Mouse (Mus musculus) liver, embryonic 14.5 days (tissue): ENCODE results near the gene Camk1g. TPM values are rescaled to one million over a fixed set of nuclear protein-coding genes. Genes with fewer than 3 reads are reported as not detected.

Experiments used
- ATAC-seq: fragments of 200-750 bp; cut with Nextera tagmentation; 2 replicates; pipeline ENCODE4 v1.8.0; 2017; ENCODE audit warnings: moderate number of reproducible peaks, mild to moderate bottlenecking, moderate library complexity; ENCODE audit not compliant: insufficient read depth
- DNase-seq, 3 experiments: peaks; one replicate each; pipeline ENCODE4 v3.0.0-alpha.2; 2012 to 2013; ENCODE audit warnings: low read depth in 3 of 3, low spot score in 3 of 3
- H3K27ac ChIP-seq: fragments of 300-500 bp; sonication (generic); 2 replicates; pipeline ENCODE4 v1.5.1; 2014; ENCODE audit warnings: moderate library complexity, mild to moderate bottlenecking, control low read depth, inconsistent platforms
- H3K27me3 ChIP-seq: fragments of 300-500 bp; sonication (generic); 2 replicates; pipeline ENCODE4 v1.6.1; 2014; ENCODE audit warnings: mild to moderate bottlenecking, low read length, moderate library complexity; ENCODE audit not compliant: control insufficient read depth, insufficient read depth
- H3K36me3 ChIP-seq: fragments of 300-500 bp; sonication (generic); replicated peaks from 2 replicates; pipeline ENCODE4 v1.6.1; 2014; ENCODE audit warnings: low read depth; ENCODE audit not compliant: control insufficient read depth, insufficient read depth
- H3K4me1 ChIP-seq, 2 experiments: fragments of 200-500 bp in 1 of 2; fragments of 300-500 bp in 1 of 2; sonication (generic) in 1 of 2; replicated peaks; 2 replicates each; pipeline ENCODE4 v1.6.1; 2012 to 2014; ENCODE audit warnings: antibody characterized with exemption in 1 of 2, inconsistent platforms in 1 of 2, low read length in 1 of 2; ENCODE audit not compliant: control insufficient read depth in 2 of 2, insufficient read depth in 2 of 2
- H3K4me2 ChIP-seq: fragments of 300-500 bp; sonication (generic); 2 replicates; pipeline ENCODE4 v1.6.1; 2014; ENCODE audit warnings: low read depth, mild to moderate bottlenecking, control low read depth, moderate library complexity
- H3K4me3 ChIP-seq, 2 experiments: fragments of 200-500 bp in 1 of 2; fragments of 300-500 bp in 1 of 2; sonication (generic) in 1 of 2; 2 replicates each; pipeline ENCODE4 v1.5.1; 2012 to 2014; ENCODE audit warnings: low read depth in 2 of 2, low read length in 2 of 2, mild to moderate bottlenecking in 2 of 2, control low read depth in 1 of 2, inconsistent platforms in 1 of 2, moderate library complexity in 1 of 2; ENCODE audit not compliant: insufficient read depth in 1 of 2
- H3K9ac ChIP-seq: fragments of 300-500 bp; sonication (generic); replicated peaks from 2 replicates; pipeline ENCODE4 v1.6.1; 2014; ENCODE audit warnings: mild to moderate bottlenecking, control low read depth, moderate library complexity
- H3K9me3 ChIP-seq: fragments of 300-500 bp; sonication (generic); 2 replicates; pipeline ENCODE4 v1.6.1; 2016; ENCODE audit warnings: low read length, mixed read lengths; ENCODE audit not compliant: control insufficient read depth
- CTCF ChIP-seq: IDR thresholded peaks from 2 replicates; pipeline ENCODE4 v1.5.1; 2016; ENCODE audit warnings: antibody characterized with exemption, low read depth, control low read depth
- EP300 ChIP-seq: IDR thresholded peaks from 2 replicates; pipeline ENCODE4 v1.6.1; 2016; ENCODE audit warnings: antibody characterized with exemption, low read depth
- WGBS: fragments of 180-500 bp; shearing (Covaris S2); extraction: QIAGEN DNeasy Blood & Tissue Kit; methylation state at CpG from one replicate; pipeline ENCODE4 v1.1.7; 2014; ENCODE audit not compliant: insufficient replicate concordance; 5-methylcytosine and 5-hydroxymethylcytosine counted together
- polyA plus RNA-seq, 2 experiments: library from polyadenylated mRNA; depleted of rRNA in 1 of 2; stranded (reverse) in 1 of 2; unstranded in 1 of 2; fragments of >200 nt; fragmentation: Nextera tagmentation in 1 of 2; extraction: Ambion mirVana in 1 of 2; gene quantifications; 2 replicates each; pipeline versions ENCODE4 v1.2.1 to v1.2.3; 2012 to 2014

Camk1g gene
- polyA plus RNA-seq, 2 experiments = 0.15 to 0.23 TPM

DNA sequence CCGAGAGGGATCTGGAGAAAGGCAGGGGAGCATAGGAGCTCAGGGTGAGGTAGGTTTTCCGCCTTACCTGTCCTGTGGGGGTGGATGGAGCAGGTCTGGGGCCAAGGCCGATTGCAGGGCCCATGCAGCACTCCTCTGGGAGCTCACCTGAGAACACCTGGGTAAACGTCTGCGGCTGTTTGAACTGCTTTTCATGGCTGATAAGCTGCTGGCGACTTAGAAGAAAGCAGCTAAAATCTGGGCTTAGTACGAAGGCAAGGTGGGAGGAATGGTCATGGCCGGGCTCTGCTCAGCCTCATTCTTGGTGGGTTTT is 68.0 kb downstream of the Camk1g start:
- Histone ChIP-seq H3K36me3 (no peaks in the 10 kb centered on the region), H3K27ac (no peak overlapping the region), H3K4me3 (no peak overlapping the region), H3K9me3 (no peaks in the 10 kb centered on the region), H3K4me2 (no peak overlapping the region), H3K27me3 (no peaks in the 10 kb centered on the region), H3K4me1 (no peaks in the 10 kb centered on the region), H3K9ac (no peak overlapping the region)
- WGBS = 44% methylated on average over 8 of the region's 8 CpGs
- TF ChIP-seq EP300 = no peak
- TF ChIP-seq CTCF = no peak
- no peak for DNase-seq
- peak; percentile 14; the same call in 1 of the 2 replicates for ATAC-seq

DNA sequence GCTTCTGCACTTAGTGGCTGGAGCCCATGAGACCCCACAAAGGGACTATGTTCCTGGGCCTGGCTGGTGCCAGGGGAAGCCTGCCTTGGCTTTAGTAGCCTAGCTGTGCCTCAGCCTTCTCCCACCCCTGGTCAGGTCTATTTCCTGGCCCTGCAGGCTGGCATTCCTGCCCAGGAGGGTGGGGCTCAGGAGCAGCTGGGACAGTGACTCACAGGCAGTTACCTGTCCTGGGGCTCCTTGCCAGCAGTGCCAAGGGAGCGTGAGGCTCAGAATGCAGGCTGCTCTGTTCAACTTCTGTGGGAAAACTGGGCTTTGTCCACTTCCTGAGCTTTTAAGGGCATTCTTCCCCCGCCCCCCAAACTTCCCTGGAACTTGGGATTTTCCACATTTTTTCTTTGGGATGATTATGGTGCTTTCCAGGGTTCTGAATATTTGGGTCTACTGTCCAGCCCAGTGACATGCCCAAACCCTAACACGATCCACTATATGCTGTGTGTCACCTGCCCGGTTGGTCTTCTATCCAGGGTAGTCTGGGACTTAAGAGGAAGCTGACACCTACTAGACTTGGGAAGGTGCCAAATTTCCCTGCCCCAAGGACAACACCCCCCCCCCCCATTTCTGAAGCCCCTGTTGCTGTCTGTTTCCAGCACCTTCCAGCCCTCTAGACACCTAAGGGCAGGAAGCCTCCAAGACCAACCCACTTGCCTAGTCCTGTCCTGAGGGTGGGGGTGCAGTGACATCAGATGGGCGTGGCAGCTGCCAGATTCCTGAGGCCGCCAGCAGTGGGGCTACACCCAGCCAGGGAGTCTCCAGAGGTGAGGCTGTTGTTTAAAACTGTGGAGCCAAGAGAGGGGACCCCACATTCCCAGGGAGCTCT is 68.6 kb downstream of the Camk1g start:
- H3K36me3 ChIP-seq = no peaks in the 10 kb centered on the region
- ATAC-seq = no peak
- 41% methylated on average over 6 of the region's 6 CpGs for WGBS
- no peaks in the 10 kb centered on the region for H3K9me3 ChIP-seq
- no peak overlapping the region for H3K4me3 ChIP-seq
- no peak overlapping the region for H3K4me2 ChIP-seq
- no peaks in the 10 kb centered on the region for H3K4me1 ChIP-seq
- no peaks in the 10 kb centered on the region for H3K27me3 ChIP-seq
- no peak for DNase-seq
- TF ChIP-seq CTCF = no peak
- no peak for TF ChIP-seq EP300
- H3K27ac ChIP-seq = no peak overlapping the region
- H3K9ac ChIP-seq = no peak overlapping the region

DNA sequence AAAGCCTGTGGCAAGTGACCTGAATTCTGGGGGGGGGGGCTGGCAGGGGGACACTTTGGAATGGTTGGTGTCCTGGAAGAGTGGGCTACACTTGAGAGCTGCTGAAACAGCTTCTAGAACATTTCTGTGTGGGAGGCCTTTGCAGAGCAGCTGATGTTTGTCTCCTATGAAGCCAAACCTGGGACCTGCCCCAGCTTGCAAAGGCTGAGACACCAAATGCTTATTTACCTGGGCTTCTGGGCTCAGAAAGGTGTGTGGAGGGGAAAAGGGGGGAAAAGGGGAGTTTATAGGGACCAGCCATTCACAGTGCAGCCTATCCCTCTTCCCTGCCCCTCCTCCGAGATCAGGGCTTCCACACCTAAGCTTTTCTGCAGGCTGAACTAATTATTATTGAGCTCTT is 70.1 kb downstream of the Camk1g start:
- H3K9ac ChIP-seq = no peak overlapping the region
- 26% methylated on average over 1 of the region's 1 CpGs for WGBS
- H3K4me3 ChIP-seq = no peak overlapping the region
- no peaks in the 10 kb centered on the region for H3K4me1 ChIP-seq
- no peak for TF ChIP-seq CTCF
- TF ChIP-seq EP300 = no peak
- no peak for ATAC-seq
- no peaks in the 10 kb centered on the region for H3K36me3 ChIP-seq
- no peak overlapping the region for H3K27ac ChIP-seq
- no peaks in the 10 kb centered on the region for H3K9me3 ChIP-seq
- no peak overlapping the region for H3K4me2 ChIP-seq
- no peaks in the 10 kb centered on the region for H3K27me3 ChIP-seq
- DNase-seq = no peak

DNA sequence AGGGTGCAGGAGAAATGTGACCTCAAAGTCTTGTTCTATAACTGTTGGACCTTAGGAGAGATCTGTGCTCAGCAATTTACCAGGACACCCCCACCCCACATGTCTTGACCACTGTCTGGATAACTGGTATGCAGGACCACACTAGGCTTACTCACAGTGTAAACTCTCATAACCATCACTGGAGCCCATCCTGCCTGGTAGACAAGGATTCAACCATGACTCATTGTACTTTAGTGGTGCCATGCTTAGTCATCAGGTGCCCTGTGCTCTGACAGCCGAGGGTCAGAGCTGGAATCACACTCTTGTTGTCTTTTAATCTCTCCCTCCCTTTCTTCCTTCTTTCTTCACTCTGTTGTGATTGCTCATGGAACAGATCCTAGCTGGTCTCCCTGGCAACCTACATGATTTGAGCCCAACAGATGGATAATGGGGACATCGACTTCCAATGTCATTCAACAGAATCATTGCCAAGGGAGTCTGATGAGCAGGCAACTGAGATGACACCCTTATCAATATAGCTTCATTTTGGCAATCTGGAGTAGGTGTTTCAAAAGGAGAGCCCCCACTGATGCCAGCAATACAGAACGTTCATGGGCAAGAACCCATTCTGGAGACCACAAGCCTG is 71.8 kb downstream of the Camk1g start:
- TF ChIP-seq CTCF = no peak
- TF ChIP-seq EP300 = no peak
- ATAC-seq = no peak
- WGBS = 45% methylated on average over 3 of the region's 3 CpGs

More for the DNA sequence above, 71.8 kb downstream of the Camk1g start:
- Histone ChIP-seq H3K4me1 (no peaks in the 10 kb centered on the region), H3K27me3 (no peaks in the 10 kb centered on the region), H3K4me3 (no peak overlapping the region), H3K9ac (no peak overlapping the region), H3K4me2 (no peak overlapping the region), H3K27ac (no peak overlapping the region), H3K9me3 (no peaks in the 10 kb centered on the region), H3K36me3 (no peaks in the 10 kb centered on the region)
- no peak for DNase-seq

Other genes with a start within 250 kb of the Camk1g start
- 8.5 and 9.5 TPM in 2 replicates for gene Diexf, start 240.0 kb downstream of the Camk1g start, polyA plus RNA-seq (2012; rRNA removed)
- 2.4 and 2.7 TPM in 2 replicates for gene Diexf, start 240.0 kb downstream of the Camk1g start, polyA plus RNA-seq (2014; fragmentation: Nextera tagmentation; extraction: Ambion mirVana)
- gene Irf6, start 217.2 kb downstream of the Camk1g start, polyA plus RNA-seq (2012; rRNA removed) = 1.7 and 1.9 TPM in 2 replicates
- gene Irf6, start 217.2 kb downstream of the Camk1g start, polyA plus RNA-seq (2014; fragmentation: Nextera tagmentation; extraction: Ambion mirVana) = 1.5 and 3.0 TPM in 2 replicates
- 2.0 and 2.3 TPM in 2 replicates for gene A130010J15Rik, start 202.3 kb downstream of the Camk1g start, polyA plus RNA-seq (2012; rRNA removed)
- gene A130010J15Rik, start 202.3 kb downstream of the Camk1g start, polyA plus RNA-seq (2014; fragmentation: Nextera tagmentation; extraction: Ambion mirVana) = 3.8 and 4.5 TPM in 2 replicates
- gene Traf3ip3, start 168.6 kb downstream of the Camk1g start, polyA plus RNA-seq (2012; rRNA removed) = 3.5 and 5.1 TPM in 2 replicates
- gene Traf3ip3, start 168.6 kb downstream of the Camk1g start, polyA plus RNA-seq (2014; fragmentation: Nextera tagmentation; extraction: Ambion mirVana) = 4.2 and 4.9 TPM in 2 replicates
- 0.17 and 0.88 TPM in 2 replicates for gene Lamb3, start 162.6 kb downstream of the Camk1g start, polyA plus RNA-seq (2012; rRNA removed)
- gene Lamb3, start 162.6 kb downstream of the Camk1g start, polyA plus RNA-seq (2014; fragmentation: Nextera tagmentation; extraction: Ambion mirVana) = 0.11 and 0.28 TPM in 2 replicates
- gene Hsd11b1, start 106.2 kb downstream of the Camk1g start, polyA plus RNA-seq (2012; rRNA removed) = 1.4 and 2.1 TPM in 2 replicates
- 3.3 and 5.5 TPM in 2 replicates for gene Hsd11b1, start 106.2 kb downstream of the Camk1g start, polyA plus RNA-seq (2014; fragmentation: Nextera tagmentation; extraction: Ambion mirVana)
- 54.9 and 57.0 TPM in 2 replicates for gene G0s2, start 97.1 kb downstream of the Camk1g start, polyA plus RNA-seq (2012; rRNA removed)
- gene G0s2, start 97.1 kb downstream of the Camk1g start, polyA plus RNA-seq (2014; fragmentation: Nextera tagmentation; extraction: Ambion mirVana) = 65.5 and 71.8 TPM in 2 replicates